Mouse (Mus musculus) megakaryocyte, embryonic 14.5 days (primary cell): Measurements from ENCODE around the gene Pard3.

Experiments
- FLI1 ChIP-seq: IDR thresholded peaks from 2 replicates; pipeline ENCODE4 v1.6.1; 2012; ENCODE audit warnings: low read length, inconsistent platforms, mixed read lengths
- GATA1 ChIP-seq: IDR thresholded peaks from 3 replicates; pipeline ENCODE4 v1.6.1; 2012; ENCODE audit warnings: mixed read lengths, low read length, inconsistent platforms, borderline replicate concordance

DNA sequence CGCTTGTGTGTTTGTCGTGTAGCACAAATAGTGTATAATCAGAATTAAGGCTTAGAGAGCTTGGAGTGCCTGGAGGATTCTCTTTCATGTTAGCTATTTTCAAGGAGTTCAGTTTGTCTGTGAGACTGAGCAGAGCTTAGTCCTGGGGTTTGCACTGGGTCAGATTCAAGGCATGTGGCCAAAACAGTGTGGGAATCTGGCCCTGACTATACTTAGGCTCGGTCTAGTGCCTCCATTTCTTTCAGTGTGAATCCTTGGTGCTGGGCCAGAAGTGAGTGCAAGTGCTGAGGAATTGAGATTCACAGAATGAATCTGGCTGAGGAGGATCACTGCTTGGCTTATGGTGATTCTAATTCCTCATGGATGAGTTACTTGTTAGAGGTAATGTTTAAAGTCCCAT is 6.5 kb downstream of the Pard3 start:
- TF ChIP-seq FLI1 (no peak), GATA1 (no peak)
